Mouse (Mus musculus) mature B cell (primary cell): ENCODE measurements at regions not wholly inside any gene's neighbourhood (a gene's known extent, or its start where the extent isn't known, plus 50 kb on each side); places are given as distances from the start of the nearest gene placed in this dataset.

ENCODE experiments used
- in situ Hi-C: fragments of 300-500 bp; cut with MboI; formaldehyde crosslinking; loops from 2 replicates; pipeline ENCODE4 v1.14.3; 2019

- in situ Hi-C loops: loop anchor here (25.0 kb wide), 1 partner anchor 839 kb away; no protein-coding TSS in a partner anchor
These were observed 176.3 kb upstream of the Spaca1 start for GRCm38 (mm10) chr4:34226089-34226840.

GRCm38 (mm10) chr4:34226886-34227285 is 176.9 kb upstream of the Spaca1 start:
- in situ Hi-C loops: loop anchor here (25.0 kb wide), 1 partner anchor 840 kb away; no protein-coding TSS in a partner anchor

- in situ Hi-C loops: loop anchor here (25.0 kb wide), 1 partner anchor 840 kb away; no protein-coding TSS in a partner anchor
These were observed 177.6 kb upstream of the Spaca1 start for GRCm38 (mm10) chr4:34227611-34228010.

- in situ Hi-C loops: loop anchor here (25.0 kb wide), 1 partner anchor 844 kb away; no protein-coding TSS in a partner anchor
These were observed 181.3 kb upstream of the Spaca1 start for GRCm38 (mm10) chr4:34231270-34231669.

GRCm38 (mm10) chr4:34234204-34234603 is 184.2 kb upstream of the Spaca1 start:
- in situ Hi-C loops: loop anchor here (25.0 kb wide), 1 partner anchor 847 kb away; no protein-coding TSS in a partner anchor

- in situ Hi-C loops: loop anchor here (25.0 kb wide), 1 partner anchor 847 kb away; no protein-coding TSS in a partner anchor
These were observed 184.7 kb upstream of the Spaca1 start for GRCm38 (mm10) chr4:34234645-34235044.

GRCm38 (mm10) chr4:34237791-34238190 is 187.8 kb upstream of the Spaca1 start:
- in situ Hi-C loops: loop anchor here (25.0 kb wide), 1 partner anchor 850 kb away; no protein-coding TSS in a partner anchor

GRCm38 (mm10) chr4:34239624-34240023 is 189.6 kb upstream of the Spaca1 start:
- in situ Hi-C loops: loop anchor here (25.0 kb wide), 1 partner anchor 852 kb away; no protein-coding TSS in a partner anchor

GRCm38 (mm10) chr4:34241060-34241571 is 191.1 kb upstream of the Spaca1 start:
- in situ Hi-C loops: loop anchor here (25.0 kb wide), 1 partner anchor 854 kb away; no protein-coding TSS in a partner anchor

- in situ Hi-C loops: loop anchor here (25.0 kb wide), 1 partner anchor 854 kb away; no protein-coding TSS in a partner anchor
These were observed 191.7 kb upstream of the Spaca1 start for GRCm38 (mm10) chr4:34241673-34242072.

GRCm38 (mm10) chr4:34259444-34259843 is 209.5 kb upstream of the Spaca1 start:
- in situ Hi-C loops: no loop called here

GRCm38 (mm10) chr4:34260468-34260867 is 210.5 kb upstream of the Spaca1 start:
- in situ Hi-C loops: no loop called here

- in situ Hi-C loops: no loop called here
These were observed 211.8 kb upstream of the Spaca1 start for GRCm38 (mm10) chr4:34261809-34262208.

GRCm38 (mm10) chr4:34264431-34264830 is 214.4 kb upstream of the Spaca1 start:
- in situ Hi-C loops: no loop called here

- in situ Hi-C loops: no loop called here
These were observed 224.3 kb upstream of the Spaca1 start for GRCm38 (mm10) chr4:34274316-34274715.

- in situ Hi-C loops: no loop called here
These were observed 225.4 kb upstream of the Spaca1 start for GRCm38 (mm10) chr4:34275372-34275771.

- in situ Hi-C loops: no loop called here
These were observed 248.1 kb upstream of the Akirin2 start for GRCm38 (mm10) chr4:34302504-34303108.

- in situ Hi-C loops: no loop called here
These were observed 241.7 kb upstream of the Akirin2 start for GRCm38 (mm10) chr4:34308921-34309563.

- in situ Hi-C loops: no loop called here
These were observed 240.6 kb upstream of the Akirin2 start for GRCm38 (mm10) chr4:34310061-34310642.

GRCm38 (mm10) chr4:34315848-34316247 is 234.9 kb upstream of the Akirin2 start:
- in situ Hi-C loops: no loop called here

- in situ Hi-C loops: no loop called here
These were observed 227.9 kb upstream of the Akirin2 start for GRCm38 (mm10) chr4:34322841-34323240.
